Mouse (Mus musculus) mouse embryonic stem cell (cell line): Measurements from ENCODE around the gene Robo1.

Experiments
- in situ Hi-C, 2 experiments: fragments of 300-500 bp; cut with MboI; formaldehyde crosslinking; loops; 1 replicate in 1 of 2; 3 replicates in 1 of 2; pipeline ENCODE4 v1.14.3; 2019 to 2020; ENCODE audit warnings: low sequenced_read_pairs in 2 of 2, low pct_unique_long_range_greater_than_20kb in 1 of 2, mixed read lengths in 1 of 2; ENCODE audit not compliant: unreplicated experiment in 1 of 2

Gene Robo1

GRCm38 (mm10) chr16:72575171-72575570 lies 267.1 kb downstream of the Robo1 start:
- in situ Hi-C loops: no loop called here

- in situ Hi-C loops: no loop called here
Measured at GRCm38 (mm10) chr16:72576956-72577355, 268.9 kb downstream of the Robo1 start.

GRCm38 (mm10) chr16:72584454-72585159 lies 276.5 kb downstream of the Robo1 start:
- in situ Hi-C loops: no loop called here

- in situ Hi-C loops: no loop called here
Measured at GRCm38 (mm10) chr16:72585160-72585813, 277.2 kb downstream of the Robo1 start.

- in situ Hi-C loops: no loop called here
Measured at GRCm38 (mm10) chr16:72587376-72588072, 279.4 kb downstream of the Robo1 start.

GRCm38 (mm10) chr16:72603487-72604206 lies 295.5 kb downstream of the Robo1 start:
- in situ Hi-C loops: no loop called here

- in situ Hi-C loops: no loop called here
Measured at GRCm38 (mm10) chr16:72605066-72605465, 297.0 kb downstream of the Robo1 start.

GRCm38 (mm10) chr16:72610661-72611112 lies 302.6 kb downstream of the Robo1 start:
- in situ Hi-C loops: no loop called here

- in situ Hi-C loops: no loop called here
Measured at GRCm38 (mm10) chr16:72614898-72615297, 306.8 kb downstream of the Robo1 start.

GRCm38 (mm10) chr16:72615360-72615759 lies 307.3 kb downstream of the Robo1 start:
- in situ Hi-C loops: no loop called here

- in situ Hi-C loops: no loop called here
Measured at GRCm38 (mm10) chr16:72622371-72622770, 314.3 kb downstream of the Robo1 start.

- in situ Hi-C loops: no loop called here
Measured at GRCm38 (mm10) chr16:72622868-72623267, 314.8 kb downstream of the Robo1 start.

- in situ Hi-C loops: loop anchor here in 1 of 2 experiments (10.0 kb wide), 1 partner anchor 341 kb away; no protein-coding TSS in a partner anchor
Measured at GRCm38 (mm10) chr16:72633846-72634245, 325.7 kb downstream of the Robo1 start.

GRCm38 (mm10) chr16:72639332-72639940 lies 331.3 kb downstream of the Robo1 start:
- in situ Hi-C loops: loop anchor here in 1 of 2 experiments (10.0 kb wide), 1 partner anchor 335 kb away; no protein-coding TSS in a partner anchor

GRCm38 (mm10) chr16:72640932-72641811 lies 333.1 kb downstream of the Robo1 start:
- in situ Hi-C loops: no loop called here

GRCm38 (mm10) chr16:72645890-72646289 lies 337.8 kb downstream of the Robo1 start:
- in situ Hi-C loops: no loop called here

GRCm38 (mm10) chr16:72649314-72649713 lies 341.2 kb downstream of the Robo1 start:
- in situ Hi-C loops: no loop called here
